Mouse (Mus musculus) left cerebral cortex, postnatal 10 days (tissue): Measurements from ENCODE around the gene Dnajb11. TPM values are rescaled to one million over a fixed set of nuclear protein-coding genes. Genes with fewer than 3 reads are reported as not detected.

ENCODE experiments used
- DNase-seq, 2 experiments: peaks; one replicate each; pipeline ENCODE4 v3.0.0; 2021 to 2022; ENCODE audit warnings: low spot score in 2 of 2, mixed read lengths in 1 of 2; ENCODE audit errors: extremely low spot score in 1 of 2
- intact Hi-C: fragments of 180-260 bp; cut with DNase I; formaldehyde crosslinking; loops from one replicate; pipeline ENCODE4 v1.15.1; 2025
- total RNA-seq, 2 experiments: library from RNA; stranded (reverse); gene quantifications; 2 replicates each; pipeline ENCODE4 v1.2.3; 2021

The Dnajb11 gene
- total RNA-seq, 2 experiments from 2014 or later, result 62.4 to 62.8 TPM

- intact Hi-C loops, result no loop called here
- DNase-seq, result no peak
Measured at GRCm38 (mm10) chr16:22914276-22914675, 56.6 kb downstream of the Dnajb11 start.

- DNase-seq, result no peak
- intact Hi-C loops, result no loop called here
Measured at GRCm38 (mm10) chr16:22918034-22918433, 60.4 kb downstream of the Dnajb11 start, which contains the start of gene Fetub. Gene Fetub, plus strand, starts transcription at chr16:22918334.

- DNase-seq, result no peak
- intact Hi-C loops, result no loop called here
Measured at GRCm38 (mm10) chr16:22918664-22919312, 61.1 kb downstream of the Dnajb11 start.

GRCm38 (mm10) chr16:22919971-22920854 lies 62.6 kb downstream of the Dnajb11 start:
- intact Hi-C loops, result no loop called here
- DNase-seq, result peak in 1 of 2 experiments; percentile 31

GRCm38 (mm10) chr16:22921761-22922160 lies 64.1 kb downstream of the Dnajb11 start:
- DNase-seq, result no peak
- intact Hi-C loops, result no loop called here

- intact Hi-C loops, result no loop called here
- no peak for DNase-seq
Measured at GRCm38 (mm10) chr16:22922433-22922832, 64.8 kb downstream of the Dnajb11 start.

Other genes starting within 250 kb of the Dnajb11 start
- gene Dgkg, start 200.6 kb upstream of the Dnajb11 start, total RNA-seq, result 10 to 100 TPM; 32.2 to 37.8 TPM
- gene Crygs, start 46.3 kb upstream of the Dnajb11 start, total RNA-seq, result not detected
- 10 to 100 TPM; 10.5 to 14.2 TPM for gene Tbccd1, start 176 bp upstream of the Dnajb11 start, total RNA-seq
- not detected for gene Ahsg, start 33.4 kb downstream of the Dnajb11 start, total RNA-seq
- gene Fetub, start 60.5 kb downstream of the Dnajb11 start, total RNA-seq, result under 1 TPM in 1 of 2 experiments, not detected in 1; 0.58 TPM
- gene Hrg, start 93.2 kb downstream of the Dnajb11 start, total RNA-seq, result not detected
- gene Kng2, start 171.6 kb downstream of the Dnajb11 start, total RNA-seq, result not detected
- gene Kng1, start 200.0 kb downstream of the Dnajb11 start, total RNA-seq, result not detected
- gene Eif4a2, start 249.6 kb downstream of the Dnajb11 start, total RNA-seq, result 100 to 1,000 TPM; 767 to 770 TPM